Mouse (Mus musculus): Measurements from ENCODE around the gene Cpe.

The Cpe gene

GRCm38 (mm10) chr8:64674951-64675585 lies 17.8 kb downstream of the Cpe start:
- no peak for DNase-seq (ENCODE audit: low read depth, low spot score)

DNA sequence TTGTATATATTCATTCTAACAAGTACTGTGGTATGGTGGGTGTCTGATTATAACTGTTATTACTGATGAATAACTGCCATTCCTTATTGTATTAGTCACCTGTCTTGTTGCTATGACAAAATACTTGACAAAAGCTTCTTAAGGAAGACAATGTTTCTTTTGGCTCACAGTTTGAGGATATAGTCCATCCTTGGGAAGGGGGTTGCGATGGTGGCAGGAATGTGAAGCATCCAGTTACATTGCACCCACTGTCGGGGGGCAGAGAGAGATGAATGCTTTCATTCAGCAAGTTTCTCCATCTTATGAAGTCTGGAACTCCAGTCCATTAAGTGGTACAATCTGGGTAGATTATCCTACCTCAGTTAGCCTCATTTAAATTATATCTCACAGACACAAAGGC lies 19.9 kb downstream of the Cpe start:
- DNase-seq (ENCODE audit: low read depth, low spot score) = no peak

DNA sequence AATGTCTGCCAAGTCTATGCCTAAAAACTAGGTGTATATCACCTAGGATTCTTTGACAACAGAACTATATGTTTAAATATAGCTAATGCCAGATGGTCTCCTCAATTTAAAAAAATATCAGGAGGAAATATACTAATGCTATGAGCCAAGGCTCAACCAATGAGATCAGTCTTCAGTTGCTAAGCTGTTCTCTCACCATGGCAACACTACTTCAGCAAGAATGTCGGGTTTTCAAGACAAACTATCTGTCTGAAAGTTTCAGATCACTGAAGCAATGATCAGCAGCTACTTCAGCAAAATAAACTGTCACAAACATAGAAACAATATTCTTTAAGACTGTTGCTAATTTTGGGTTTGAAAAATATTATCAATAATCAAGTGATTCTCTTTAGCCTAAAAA lies 20.9 kb downstream of the Cpe start:
- no peak for DNase-seq (ENCODE audit: low read depth, low spot score)

GRCm38 (mm10) chr8:64666305-64666704 lies 26.5 kb downstream of the Cpe start:
- peak; percentile 35 for DNase-seq (ENCODE audit: low read depth, low spot score)

DNA sequence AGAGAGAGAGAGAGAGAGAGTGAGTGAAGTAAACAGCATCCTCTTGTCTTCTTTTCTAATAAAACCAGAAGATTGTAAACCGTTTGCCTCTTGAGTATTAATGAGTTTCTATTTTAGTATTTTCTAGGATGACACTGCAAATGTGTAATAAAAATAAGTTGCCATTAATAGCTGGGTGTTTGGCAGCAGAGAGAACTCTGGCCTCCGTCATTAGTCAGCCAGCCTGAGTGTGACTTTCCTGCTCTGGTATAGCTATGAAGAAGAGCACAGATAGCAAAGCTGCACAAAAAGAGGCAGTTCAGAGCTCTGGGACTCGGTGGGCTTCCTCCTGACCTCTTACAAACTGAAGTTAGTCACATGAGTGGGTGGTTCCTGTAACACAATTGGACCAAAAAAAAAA lies 27.3 kb downstream of the Cpe start:
- no peak for DNase-seq (ENCODE audit: low read depth, low spot score)

DNA sequence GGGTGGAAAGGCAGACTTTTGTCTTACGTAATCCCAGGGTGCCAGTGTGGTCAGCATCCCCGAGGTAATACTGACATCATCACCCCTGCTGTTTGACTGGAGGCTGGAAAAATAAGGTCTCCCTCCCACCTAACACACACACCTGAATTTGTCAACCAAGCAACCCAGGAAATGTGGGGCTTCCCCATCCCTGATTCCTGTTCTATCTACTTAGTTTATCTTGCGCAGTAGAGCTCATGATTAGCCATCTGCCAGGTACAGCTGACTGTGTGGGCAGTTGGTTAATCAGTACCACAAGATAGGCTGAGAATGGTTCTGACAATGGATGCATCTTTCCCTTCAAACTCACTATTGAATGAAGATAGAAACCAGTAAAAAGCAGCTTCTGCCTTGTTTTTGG lies 28.0 kb downstream of the Cpe start:
- no peak for DNase-seq (ENCODE audit: low read depth, low spot score)

DNA sequence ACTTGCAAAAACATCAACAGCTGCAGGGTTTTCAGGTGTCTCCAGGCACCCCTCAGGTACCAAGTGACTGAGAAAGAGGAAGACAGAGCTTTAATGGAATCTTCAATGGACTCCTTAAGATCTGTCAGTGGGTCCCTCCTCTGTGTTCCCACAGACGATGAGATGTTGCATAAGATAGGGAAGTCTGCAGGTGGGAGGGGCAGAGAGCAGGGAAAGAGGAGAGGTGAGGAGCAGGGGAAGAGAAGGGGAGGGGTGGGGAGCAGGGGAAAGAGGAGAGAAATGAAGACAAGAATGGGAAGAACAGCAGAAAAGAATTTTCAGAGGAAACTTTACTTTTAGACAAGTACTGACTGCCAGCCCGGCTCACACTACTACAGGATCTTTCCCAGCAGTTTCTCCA lies 28.5 kb downstream of the Cpe start:
- no peak for DNase-seq (ENCODE audit: low read depth, low spot score)

DNA sequence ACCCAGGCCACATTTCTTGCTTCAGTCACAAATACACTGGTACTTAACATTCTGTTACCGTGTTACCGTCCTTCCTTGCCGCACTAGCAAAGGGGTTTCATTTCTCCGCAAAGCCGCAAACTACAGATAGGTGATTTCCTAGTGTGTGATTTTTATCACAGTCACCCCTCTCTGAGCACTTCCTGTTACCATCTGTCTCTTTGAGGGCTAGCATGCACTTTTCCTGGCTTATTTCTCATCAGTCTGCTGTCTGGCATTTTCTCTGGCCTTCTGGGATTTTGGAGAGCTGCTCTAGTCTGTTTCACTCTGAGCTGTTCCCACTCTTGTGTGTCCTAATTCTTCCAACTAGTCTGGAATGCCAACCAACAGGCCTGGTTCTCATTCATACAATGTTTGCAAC lies 33.8 kb downstream of the Cpe start:
- DNase-seq (ENCODE audit: low read depth, low spot score) = no peak

GRCm38 (mm10) chr8:64657980-64658401 lies 34.9 kb downstream of the Cpe start:
- DNase-seq (ENCODE audit: low read depth, low spot score) = no peak

DNA sequence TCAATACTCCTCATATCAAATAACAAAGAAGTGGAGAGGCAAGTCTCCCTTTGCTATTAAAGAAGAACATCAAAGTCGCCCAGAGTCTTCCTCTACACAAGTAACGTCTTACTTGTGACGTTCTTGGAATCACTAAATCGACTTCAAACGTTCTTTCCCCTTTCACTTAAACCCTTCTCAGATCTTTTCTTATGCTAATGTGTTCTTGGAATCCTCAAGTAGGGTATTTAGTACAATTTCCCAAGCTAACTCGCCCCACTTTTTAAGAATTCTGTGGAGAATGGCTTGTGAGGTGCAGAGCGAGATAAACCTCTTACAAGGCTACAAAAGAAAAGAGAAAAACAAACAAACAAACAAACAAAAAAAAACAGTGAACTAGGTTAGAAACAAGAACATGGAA lies 35.3 kb downstream of the Cpe start:
- peak; percentile 79 for DNase-seq (ENCODE audit: low read depth, low spot score)

- DNase-seq (ENCODE audit: low read depth, low spot score) = no peak
Measured at GRCm38 (mm10) chr8:64655887-64656286, 37.0 kb downstream of the Cpe start.

DNA sequence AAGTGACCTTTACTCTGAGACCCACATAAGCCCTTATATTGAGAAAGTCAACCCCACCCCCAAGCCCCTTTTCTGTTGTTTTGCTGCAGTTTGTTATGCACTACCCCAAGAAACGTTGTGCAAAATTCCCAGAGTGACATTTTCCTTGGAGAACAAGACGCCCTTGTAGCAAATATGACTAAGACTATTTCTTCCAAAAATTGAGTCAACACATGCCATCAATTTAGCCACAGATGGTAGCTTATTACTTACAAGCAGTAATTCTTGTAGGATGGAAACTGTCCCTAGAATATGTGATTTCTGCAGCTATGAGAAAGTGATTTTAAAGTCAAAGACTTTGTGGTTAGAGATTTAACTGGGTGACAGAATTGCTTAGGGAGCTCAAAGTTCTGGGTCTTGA lies 37.8 kb downstream of the Cpe start:
- no peak for DNase-seq (ENCODE audit: low read depth, low spot score)

GRCm38 (mm10) chr8:64652285-64652684 lies 40.6 kb downstream of the Cpe start:
- no peak for DNase-seq (ENCODE audit: low read depth, low spot score)

DNA sequence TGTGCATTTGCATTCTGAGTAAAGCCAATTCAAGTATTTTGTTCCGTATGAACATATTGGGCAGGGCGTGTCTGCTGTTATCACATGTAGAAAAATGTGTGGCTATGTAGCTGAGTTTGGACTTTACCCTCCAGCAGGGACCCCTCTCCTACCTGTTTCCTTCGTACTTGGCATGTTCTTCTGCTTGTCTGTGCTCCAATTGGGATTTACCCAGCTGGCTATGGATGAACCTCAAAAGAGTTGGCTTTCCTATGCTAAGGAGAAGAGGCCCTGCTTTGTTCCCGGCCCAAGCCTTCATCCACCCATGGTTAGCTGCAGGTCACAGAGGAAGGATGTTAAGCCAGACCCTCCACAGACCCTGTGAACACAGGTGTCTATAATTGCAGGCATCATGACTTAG lies 44.8 kb downstream of the Cpe start:
- no peak for DNase-seq (ENCODE audit: low read depth, low spot score)

GRCm38 (mm10) chr8:64647148-64647547 lies 45.7 kb downstream of the Cpe start:
- DNase-seq (ENCODE audit: low read depth, low spot score) = no peak

GRCm38 (mm10) chr8:64646421-64646820 lies 46.4 kb downstream of the Cpe start:
- no peak for DNase-seq (ENCODE audit: low read depth, low spot score)

DNA sequence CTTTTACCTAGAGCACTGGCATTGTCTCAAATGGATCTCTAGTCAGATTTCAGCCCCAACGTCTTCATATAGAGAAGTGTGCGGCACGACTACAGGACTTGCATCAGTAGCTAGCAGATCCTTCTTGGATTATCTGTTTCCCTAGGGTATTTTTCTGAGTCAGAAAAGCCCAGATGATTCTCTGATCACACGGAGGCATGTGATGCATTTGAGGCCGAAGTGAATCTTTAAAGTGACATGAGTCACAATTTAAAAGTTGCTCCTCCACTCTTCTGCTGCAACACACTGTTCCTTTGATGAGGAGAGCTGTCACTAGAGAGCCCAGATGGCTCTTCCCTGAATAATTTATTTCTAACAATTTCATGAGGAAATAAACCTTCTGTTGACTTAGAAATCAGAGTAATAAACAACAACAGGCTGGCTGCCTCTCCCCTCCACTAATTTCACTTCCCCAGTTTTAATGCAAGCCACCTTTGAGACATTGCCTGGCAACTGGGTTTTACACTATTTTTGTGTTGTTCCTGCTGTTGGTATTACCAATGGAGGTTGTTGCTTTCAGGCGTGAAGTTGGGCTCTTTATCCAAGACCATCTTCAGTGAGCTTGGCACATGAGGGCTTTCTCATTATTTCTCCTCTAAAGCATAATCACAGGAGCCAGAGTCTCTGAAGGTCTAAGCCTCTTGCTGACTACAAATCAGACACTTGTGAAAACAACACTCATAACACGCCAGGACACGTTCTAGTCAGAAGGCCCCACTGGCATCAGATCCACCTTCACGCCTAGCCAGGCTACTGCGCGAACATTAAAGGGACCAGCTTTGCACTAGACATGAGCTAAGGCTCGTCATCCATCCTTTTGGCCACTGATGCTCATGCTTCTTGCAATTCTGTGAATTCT lies 48.5 kb downstream of the Cpe start:
- no peak for DNase-seq (ENCODE audit: low read depth, low spot score)

GRCm38 (mm10) chr8:64643382-64643781 lies 49.5 kb downstream of the Cpe start:
- DNase-seq (ENCODE audit: low read depth, low spot score) = no peak

DNA sequence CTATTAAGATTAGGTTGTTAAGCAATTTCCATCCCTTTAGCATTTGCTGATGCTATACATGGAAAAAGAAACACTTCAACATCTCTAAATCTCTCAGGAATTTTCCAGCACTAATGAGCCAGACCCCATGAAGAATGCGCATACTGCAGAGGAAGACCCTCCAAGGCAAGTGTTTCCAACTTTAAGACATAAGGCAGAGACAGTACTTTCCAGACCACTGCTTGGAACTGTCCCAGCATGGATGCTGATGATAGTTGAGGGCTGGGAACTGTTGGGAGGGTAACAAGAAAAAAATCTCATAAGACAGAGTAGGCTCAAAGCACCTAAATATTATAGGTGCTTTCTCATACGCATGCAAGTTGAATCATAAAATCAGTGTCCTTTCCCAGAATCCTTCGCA lies 50.1 kb downstream of the Cpe start:
- no peak for DNase-seq (ENCODE audit: low read depth, low spot score)

GRCm38 (mm10) chr8:64640599-64640998 lies 52.3 kb downstream of the Cpe start:
- no peak for DNase-seq (ENCODE audit: low read depth, low spot score)

DNA sequence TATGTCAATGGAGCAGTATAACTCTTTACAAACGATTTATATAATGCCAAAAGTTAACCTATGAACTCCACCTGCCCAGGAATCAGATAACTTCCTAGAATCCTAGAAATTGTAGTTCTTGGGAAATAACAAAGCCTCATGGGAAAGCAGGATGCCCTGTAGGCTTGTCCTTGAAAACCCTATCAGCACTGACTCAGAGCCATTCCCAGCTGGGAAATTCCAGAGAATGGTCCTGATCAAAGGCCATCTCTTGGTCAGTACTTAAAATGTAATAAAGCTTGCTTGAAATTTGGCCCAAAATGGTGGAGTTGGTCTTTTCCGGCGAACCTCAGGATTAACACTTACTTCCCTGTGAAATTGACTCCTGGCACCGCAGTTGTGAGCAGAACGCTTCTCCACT lies 53.2 kb downstream of the Cpe start:
- DNase-seq (ENCODE audit: low read depth, low spot score) = no peak

- no peak for DNase-seq (ENCODE audit: low read depth, low spot score)
Measured at GRCm38 (mm10) chr8:64634901-64635300, 58.0 kb downstream of the Cpe start.

Measured in ES-CJ7 (cell line).